ENCODE assay signal across 8 mouse cellular contexts in genomic region chr10:86685179-86686016, GRCm38 (mm10). TPM values are rescaled to one million over a fixed set of nuclear protein-coding genes. Genes with fewer than 3 reads are reported as not detected.
A peak's percentile ranks its signal among the peaks of the same experiment; 100 is the strongest.
DNase-seq lines count a peak whose midpoint lies in the region; ATAC-seq lines count a peak whose summit lies in the region.
"Not testable (repeated sequence)": the region's sequence is repeated elsewhere in the genome, so short reads cannot be mapped to it uniquely, and the experiment has no call there.

No protein-coding gene starts in this region.

- not testable (repeated sequence) for H3K4me1 ChIP-seq in hindbrain, embryonic 15.5 days (replicated peaks)

- H3K27ac ChIP-seq in hindbrain, embryonic 15.5 days (replicated peaks), result peak overlapping the region; percentile 84

- peak overlapping the region; percentile 85 for H3K4me3 ChIP-seq in hindbrain, embryonic 15.5 days

- H3K27me3 ChIP-seq in hindbrain, embryonic 15.5 days, result not testable (repeated sequence)

- ATAC-seq in hindbrain, embryonic 15.5 days (ENCODE audit: low FRiP score, low read depth), result peak; percentile 97

- WGBS in hindbrain, embryonic 15.5 days, result under 1% methylated on average over 42 of the region's 53 CpGs

- peak; percentile 80 for DNase-seq in T-cell, adult 2 months (ENCODE audit: low spot score)
- DNase-seq in cerebellum, postnatal 36 days, result peak; percentile 83 to 87
- peak; percentile 82 to 85 for DNase-seq in frontal cortex, postnatal 36 days (ENCODE audit: low spot score in 2 of 2)
- peak; percentile 68 to 75 for DNase-seq in left cerebral cortex, adult 18-20 months (ENCODE audit: low spot score in 2 of 2)
- peak; percentile 87 to 88 for DNase-seq in lung, postnatal 4 days
- peak; percentile 91 for DNase-seq in retina, postnatal 1 day
- DNase-seq in thymus, postnatal 4 days, result peak; percentile 90

- H3K36me3 ChIP-seq in hindbrain, embryonic 15.5 days, result not testable (repeated sequence)

- peak overlapping the region; percentile 79 for H3K4me2 ChIP-seq in hindbrain, embryonic 15.5 days

- peak overlapping the region; percentile 86 for H3K9ac ChIP-seq in hindbrain, embryonic 15.5 days

- H3K9me3 ChIP-seq in hindbrain, embryonic 15.5 days, result not testable (repeated sequence)

RNA-seq across cellular contexts. Expression of gene Hsp90b1, which starts 19.9 kb away (rescaled TPM):
- 308 and 330 TPM in 2 replicates for polyA plus RNA-seq in hindbrain, embryonic 15.5 days (2015; fragmentation: Nextera tagmentation; extraction: Ambion mirVana)
- total RNA-seq in left cerebral cortex, adult 18-20 months (2021), result 100 to 1,000 TPM; 335 to 352 TPM

RNA-seq across cellular contexts. Expression of gene Ttc41, which starts 20.2 kb away (rescaled TPM):
- 1.7 and 2.0 TPM in 2 replicates for polyA plus RNA-seq in hindbrain, embryonic 15.5 days (2015; fragmentation: Nextera tagmentation; extraction: Ambion mirVana)
- total RNA-seq in left cerebral cortex, adult 18-20 months (2021), result 1 to 10 TPM; 1.6 TPM

Comparison
In these comparisons a context has a peak if more than half of its experiments do, and no peak if none do; other contexts are left out.
1. Peak in every context shown above with its lines: DNase-seq, ATAC-seq, H3K4me3 ChIP-seq and H3K27ac ChIP-seq.